Mouse (Mus musculus): ENCODE data around the gene Cog3.
"Not testable (repeated sequence)": the region's sequence is repeated elsewhere in the genome, so short reads cannot be mapped to it uniquely, and the experiment has no call there.

The Cog3 gene

GRCm38 (mm10) chr14:75753991-75754817 lies at the start of gene Cog3:
TSS of gene Cog3 (minus strand) at chr14:75754517.
- peak; percentile 97 for DNase-seq

GRCm38 (mm10) chr14:75797769-75798386 lies 43.6 kb upstream of the Cog3 start:
- peak; percentile 71 to 82 for DNase-seq

GRCm38 (mm10) chr14:75795918-75796317 lies 41.6 kb upstream of the Cog3 start:
- no peak for DNase-seq

GRCm38 (mm10) chr14:75794726-75795125 lies 40.4 kb upstream of the Cog3 start:
- peak in 1 of 2 experiments; percentile 43 for DNase-seq

GRCm38 (mm10) chr14:75794324-75794723 lies 40.0 kb upstream of the Cog3 start:
- DNase-seq = peak; percentile 48 to 77

- DNase-seq = no peak
Measured at GRCm38 (mm10) chr14:75793110-75793509, 38.8 kb upstream of the Cog3 start.

- no peak for DNase-seq
Measured at GRCm38 (mm10) chr14:75791372-75791771, 37.1 kb upstream of the Cog3 start.

GRCm38 (mm10) chr14:75790411-75790996 lies 36.2 kb upstream of the Cog3 start:
- DNase-seq = no peak

- no peak for DNase-seq
Measured at GRCm38 (mm10) chr14:75789291-75789690, 35.0 kb upstream of the Cog3 start.

- no peak for DNase-seq
Measured at GRCm38 (mm10) chr14:75787794-75788175, 33.5 kb upstream of the Cog3 start.

GRCm38 (mm10) chr14:75786868-75787793 lies 32.8 kb upstream of the Cog3 start, which contains the start of gene Slc25a30:
TSS of gene Slc25a30 (minus strand) at chr14:75787037.
- DNase-seq = peak; percentile 98 to 99

GRCm38 (mm10) chr14:75786424-75786867 lies 32.1 kb upstream of the Cog3 start:
- DNase-seq = no peak

GRCm38 (mm10) chr14:75779913-75780312 lies 25.6 kb upstream of the Cog3 start:
- no peak for DNase-seq

GRCm38 (mm10) chr14:75776637-75777036 lies 22.3 kb upstream of the Cog3 start:
- peak; percentile 51 to 81 for DNase-seq

GRCm38 (mm10) chr14:75773431-75773830 lies 19.1 kb upstream of the Cog3 start:
- DNase-seq = peak in 1 of 2 experiments; percentile 5

- DNase-seq = not testable (repeated sequence)
Measured at GRCm38 (mm10) chr14:75772407-75772806, 18.1 kb upstream of the Cog3 start.

- DNase-seq = peak; percentile 53 to 70
Measured at GRCm38 (mm10) chr14:75771101-75771501, 16.8 kb upstream of the Cog3 start.

GRCm38 (mm10) chr14:75769334-75769733 lies 15.0 kb upstream of the Cog3 start:
- DNase-seq = no peak

GRCm38 (mm10) chr14:75768275-75768608 lies 13.9 kb upstream of the Cog3 start:
- DNase-seq = no peak

- DNase-seq = peak; percentile 69 to 84
Measured at GRCm38 (mm10) chr14:75767492-75768274, 13.4 kb upstream of the Cog3 start.

- DNase-seq = peak in 1 of 2 experiments; percentile 39
Measured at GRCm38 (mm10) chr14:75761028-75761805, 6.9 kb upstream of the Cog3 start.
